Mouse (Mus musculus) forelimb bud, embryonic 11.5 days (tissue): ENCODE results near the gene Tmem88b.

Experiments
- DNase-seq: peaks from one replicate; pipeline ENCODE4 v3.0.0-alpha.2; 2012; ENCODE audit warnings: low read depth, low spot score

Tmem88b gene

GRCm38 (mm10) chr4:155785819-155786218, at the start of gene Tmem88b:
Gene Tmem88b, minus strand, starts transcription at chr4:155785874.
- DNase-seq, result no peak

GRCm38 (mm10) chr4:155833836-155834235, 48.2 kb upstream of the Tmem88b start:
- DNase-seq, result peak; percentile 79

GRCm38 (mm10) chr4:155833234-155833633, 47.6 kb upstream of the Tmem88b start:
- no peak for DNase-seq

- DNase-seq, result no peak
These were observed 46.6 kb upstream of the Tmem88b start for GRCm38 (mm10) chr4:155832321-155832720.

- no peak for DNase-seq
These were observed 46.2 kb upstream of the Tmem88b start for GRCm38 (mm10) chr4:155831831-155832230.

- DNase-seq, result peak; percentile 97
These were observed 45.6 kb upstream of the Tmem88b start, which contains the start of gene Aurkaip1 for GRCm38 (mm10) chr4:155831205-155831766. Gene Aurkaip1, plus strand, starts transcription at chr4:155831272.

GRCm38 (mm10) chr4:155830596-155830995, 44.9 kb upstream of the Tmem88b start:
- DNase-seq, result no peak

GRCm38 (mm10) chr4:155829866-155830265, 44.2 kb upstream of the Tmem88b start:
- no peak for DNase-seq

- no peak for DNase-seq
These were observed 37.8 kb upstream of the Tmem88b start for GRCm38 (mm10) chr4:155823443-155823842.

- DNase-seq, result no peak
These were observed 35.4 kb upstream of the Tmem88b start for GRCm38 (mm10) chr4:155821025-155821424.

GRCm38 (mm10) chr4:155817533-155817932, 31.9 kb upstream of the Tmem88b start:
- no peak for DNase-seq

- no peak for DNase-seq
These were observed 27.0 kb upstream of the Tmem88b start for GRCm38 (mm10) chr4:155812665-155813181.

GRCm38 (mm10) chr4:155811929-155812664, 26.4 kb upstream of the Tmem88b start, which contains the start of gene Ccnl2:
Gene Ccnl2, plus strand, starts transcription at chr4:155812489.
- peak; percentile 94 for DNase-seq

GRCm38 (mm10) chr4:155807841-155808240, 22.2 kb upstream of the Tmem88b start:
- DNase-seq, result no peak

GRCm38 (mm10) chr4:155803340-155804041, 17.8 kb upstream of the Tmem88b start:
- peak; percentile 95 for DNase-seq

GRCm38 (mm10) chr4:155802741-155803339, 17.2 kb upstream of the Tmem88b start, which contains the start of gene Mrpl20:
Gene Mrpl20, plus strand, starts transcription at chr4:155802878.
- DNase-seq, result no peak

- no peak for DNase-seq
These were observed 16.4 kb upstream of the Tmem88b start for GRCm38 (mm10) chr4:155802075-155802474.

GRCm38 (mm10) chr4:155793730-155794129, 8.1 kb upstream of the Tmem88b start:
- no peak for DNase-seq

- DNase-seq, result no peak
These were observed 5.7 kb upstream of the Tmem88b start for GRCm38 (mm10) chr4:155791240-155791933.

GRCm38 (mm10) chr4:155790650-155791161, 5.0 kb upstream of the Tmem88b start:
- no peak for DNase-seq

- no peak for DNase-seq
These were observed 4.4 kb upstream of the Tmem88b start, which contains the start of gene Ankrd65 for GRCm38 (mm10) chr4:155790021-155790489. Gene Ankrd65, plus strand, starts transcription at chr4:155790439.
